Mouse (Mus musculus): ENCODE measurements at regions not wholly inside any gene's neighbourhood (a gene's known extent, or its start where the extent isn't known, plus 50 kb on each side); places are given as distances from the start of the nearest gene placed in this dataset.

- peak in 1 of 2 experiments; percentile 34 for DNase-seq (ENCODE audit: low spot score in 2 of 2)
Measured at GRCm38 (mm10) chr3:17795271-17796260, 152.6 kb upstream of the Cypt12 start.

- no peak for DNase-seq (ENCODE audit: low spot score in 2 of 2)
Measured at GRCm38 (mm10) chr3:17796766-17797165, 151.4 kb upstream of the Cypt12 start.

- peak; percentile 84 to 90 for DNase-seq (ENCODE audit: low spot score in 2 of 2)
Measured at GRCm38 (mm10) chr3:17798399-17798798, 149.8 kb upstream of the Cypt12 start.

- DNase-seq (ENCODE audit: low spot score in 2 of 2): no peak
Measured at GRCm38 (mm10) chr3:17799120-17799519, 149.1 kb upstream of the Cypt12 start.

GRCm38 (mm10) chr3:17800810-17801209 lies 147.4 kb upstream of the Cypt12 start:
- no peak for DNase-seq (ENCODE audit: low spot score in 2 of 2)

- DNase-seq (ENCODE audit: low spot score in 2 of 2): no peak
Measured at GRCm38 (mm10) chr3:17801479-17801878, 146.7 kb upstream of the Cypt12 start.

- DNase-seq (ENCODE audit: low spot score in 2 of 2): no peak
Measured at GRCm38 (mm10) chr3:17805185-17805584, 143.0 kb upstream of the Cypt12 start.

GRCm38 (mm10) chr3:17811290-17811689 lies 136.9 kb upstream of the Cypt12 start:
- no peak for DNase-seq (ENCODE audit: low spot score in 2 of 2)

GRCm38 (mm10) chr3:17824201-17824600 lies 124.0 kb upstream of the Cypt12 start:
- no peak for DNase-seq (ENCODE audit: low spot score in 2 of 2)

- DNase-seq (ENCODE audit: low spot score in 2 of 2): no peak
Measured at GRCm38 (mm10) chr3:17824662-17825061, 123.5 kb upstream of the Cypt12 start.

- DNase-seq (ENCODE audit: low spot score in 2 of 2): no peak
Measured at GRCm38 (mm10) chr3:17825254-17825890, 122.8 kb upstream of the Cypt12 start.

GRCm38 (mm10) chr3:17834706-17835105 lies 113.5 kb upstream of the Cypt12 start:
- DNase-seq (ENCODE audit: low spot score in 2 of 2): peak; percentile 93

GRCm38 (mm10) chr3:17847609-17848008 lies 100.6 kb upstream of the Cypt12 start:
- peak; percentile 60 to 61 for DNase-seq (ENCODE audit: low spot score in 2 of 2)

- peak; percentile 26 to 36 for DNase-seq (ENCODE audit: low spot score in 2 of 2)
Measured at GRCm38 (mm10) chr3:17848181-17848580, 100.0 kb upstream of the Cypt12 start.

GRCm38 (mm10) chr3:17862367-17862766 lies 85.8 kb upstream of the Cypt12 start:
- no peak for DNase-seq (ENCODE audit: low spot score in 2 of 2)

GRCm38 (mm10) chr3:17865112-17865511 lies 83.1 kb upstream of the Cypt12 start:
- DNase-seq (ENCODE audit: low spot score in 2 of 2): no peak

- DNase-seq (ENCODE audit: low spot score in 2 of 2): peak; percentile 38 to 45
Measured at GRCm38 (mm10) chr3:17870895-17871482, 77.2 kb upstream of the Cypt12 start.

GRCm38 (mm10) chr3:17895869-17896268 lies 52.3 kb upstream of the Cypt12 start:
- DNase-seq (ENCODE audit: low spot score in 2 of 2): no peak

GRCm38 (mm10) chr3:17896756-17897155 lies 51.5 kb upstream of the Cypt12 start:
- DNase-seq (ENCODE audit: low spot score in 2 of 2): no peak

All from right cerebral cortex, adult 2 months (tissue).